Mouse (Mus musculus) myocyte (in vitro differentiated cells): ENCODE results near the gene Tmem175.

Experiments
- MAX ChIP-seq: IDR thresholded peaks from one replicate; pipeline ENCODE4 v1.6.1; 2011; ENCODE audit warnings: low read depth, mild to moderate bottlenecking, control low read depth
- POLR2A ChIP-seq: IDR thresholded peaks from one replicate; pipeline ENCODE4 v1.6.1; 2011; ENCODE audit warnings: low read depth, mild to moderate bottlenecking, control low read depth, moderate library complexity; ENCODE audit not compliant: insufficient read length
- TCF12 ChIP-seq: IDR thresholded peaks from one replicate; pipeline ENCODE4 v1.6.1; 2011; ENCODE audit warnings: mild to moderate bottlenecking, control low read depth; ENCODE audit not compliant: poor library complexity, insufficient read depth, severe bottlenecking

DNA sequence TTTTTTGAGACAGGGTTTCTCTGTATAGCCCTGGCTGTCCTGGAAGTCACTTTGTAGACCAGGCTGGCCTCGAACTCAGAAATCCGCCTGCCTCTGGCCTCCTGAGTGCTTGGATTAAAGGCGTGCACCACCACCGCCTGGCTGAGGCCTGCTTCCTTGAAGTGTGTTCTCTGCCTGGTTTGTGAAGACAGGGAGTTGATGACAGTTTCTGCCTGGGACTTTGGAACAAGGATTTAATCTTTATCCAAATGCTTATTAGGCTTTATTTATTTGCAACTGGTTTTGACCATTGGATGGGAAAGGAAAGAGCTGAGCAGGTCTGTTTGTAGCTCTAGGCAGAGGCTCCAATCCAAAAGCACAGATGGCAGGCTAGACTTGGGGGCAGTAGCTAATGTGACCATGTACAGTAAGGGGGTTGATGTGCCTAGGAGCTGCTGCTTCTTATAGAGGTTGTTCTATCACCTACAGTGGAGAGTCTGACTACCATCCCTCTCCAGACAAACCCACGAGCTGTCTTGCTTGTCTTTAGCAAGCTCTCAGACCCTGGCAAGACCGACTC is 48.8 kb downstream of the Tmem175 start:
- TF ChIP-seq MAX: no peak
- no peak for TF ChIP-seq TCF12
- no peak for TF ChIP-seq POLR2A
